In genomic region chr4:97779003-97779930, GRCm38 (mm10) we compare ENCODE assay signal across 8 mouse cellular contexts. TPM values are rescaled to one million over a fixed set of nuclear protein-coding genes. Genes with fewer than 3 reads are reported as not detected.
DNase-seq lines count a peak whose midpoint lies in the region; ATAC-seq and TF ChIP-seq lines count a peak whose summit lies in the region.

No protein-coding gene starts in this region.

- no peak for TF ChIP-seq POLR2A in bone marrow macrophage, adult 2 months (IDR thresholded peaks at IDR 0.05; ENCODE audit: borderline replicate concordance, low read depth, low read length)

- no peak for TF ChIP-seq CTCF in gastrocnemius, adult 2 months (IDR thresholded peaks at IDR 0.05)
- TF ChIP-seq CTCF in bone marrow macrophage, adult 2 months (IDR thresholded peaks at IDR 0.05; ENCODE audit: low read depth, low read length): no peak

- intact Hi-C loops in gastrocnemius, adult 2 months (cut with DNase I): loop anchor here (1.0 to 5.0 kb wide), 5 partner anchors 90 to 328 kb away; no protein-coding TSS in a partner anchor
- intact Hi-C loops in gastrocnemius, postnatal 14 days (cut with DNase I; ENCODE audit: low total_unique reads): loop anchor here (5.0 to 10.0 kb wide), 2 partner anchors 86 to 223 kb away; no protein-coding TSS in a partner anchor
- intact Hi-C loops in heart, postnatal 10 days (cut with DNase I): loop anchor here (2.0 to 5.0 kb wide), 5 partner anchors 33 to 543 kb away; no protein-coding TSS in a partner anchor

- H3K9me3 ChIP-seq in midbrain, embryonic 10.5 days (replicated peaks): peaks cover 11% of the 10 kb centered on the region; the same call in 1 of the 2 replicates

- ATAC-seq in inflammation-experienced regulatory T-cells, adult 6 months: no peak

- peaks cover 100% of the 10 kb centered on the region for H3K27me3 ChIP-seq in midbrain, embryonic 10.5 days (ENCODE audit: low read depth, poor library complexity, severe bottlenecking)

- peak overlapping the region; percentile 97 for H3K4me3 ChIP-seq in gastrocnemius, adult 2 months
- peak overlapping the region; percentile 99 for H3K4me3 ChIP-seq in bone marrow macrophage, adult 2 months (ENCODE audit: insufficient read depth, low read length)
- H3K4me3 ChIP-seq in midbrain, embryonic 10.5 days: peak overlapping the region; percentile 76

- peaks cover 18% of the 10 kb centered on the region for H3K4me1 ChIP-seq in bone marrow macrophage, adult 2 months (ENCODE audit: control insufficient read depth, insufficient read depth, low read length)
- peaks cover 47% of the 10 kb centered on the region for H3K4me1 ChIP-seq in midbrain, embryonic 10.5 days

- peaks cover 11% of the 10 kb centered on the region for H3K36me3 ChIP-seq in midbrain, embryonic 10.5 days

- no peak for DNase-seq in gastrocnemius, adult 2 months
- no peak for DNase-seq in gastrocnemius, postnatal 14 days
- DNase-seq in heart, postnatal 10 days: peak; percentile 56 to 67
- DNase-seq in midbrain, embryonic 10.5 days (ENCODE audit: low spot score): no peak
- no peak for DNase-seq in MN1 (ENCODE audit: low spot score)
- DNase-seq in left cerebral cortex, adult 8-10 months (ENCODE audit: low spot score in 2 of 2): no peak

- 7% methylated on average over 18 of the region's 18 CpGs for WGBS in midbrain, embryonic 10.5 days

- H3K27ac ChIP-seq in gastrocnemius, adult 2 months: peak overlapping the region; percentile 95
- no peak overlapping the region for H3K27ac ChIP-seq in bone marrow macrophage, adult 2 months (ENCODE audit: insufficient read depth, low read depth, low read length)
- H3K27ac ChIP-seq in midbrain, embryonic 10.5 days (replicated peaks): peak overlapping the region; percentile 89; the same call in 1 of the 2 replicates

RNA-seq across cellular contexts. Expression of gene E130114P18Rik, which starts 1.4 kb away (rescaled TPM):
- total RNA-seq in gastrocnemius, adult 2 months (2021): not detected
- total RNA-seq in gastrocnemius, postnatal 14 days (2021): under 1 TPM; 0.38 to 0.39 TPM
- not detected in 2 replicates for polyA plus RNA-seq in bone marrow macrophage, adult 2 months (2012; ENCODE audit: insufficient read depth, insufficient read length, missing spikeins)
- under 1 TPM; 0.34 to 0.47 TPM for total RNA-seq in heart, postnatal 10 days (2021)
- polyA plus RNA-seq in midbrain, embryonic 10.5 days (2016; fragmentation: Nextera tagmentation; extraction: Ambion mirVana): 2.7 and 3.9 TPM in 2 replicates
- 1 to 10 TPM; 5.0 to 8.3 (median 6.2) TPM for total RNA-seq in left cerebral cortex, adult 8-10 months (2022)
- not detected for polyA plus RNA-seq in inflammation-experienced regulatory T-cells, adult 6 months (2017; shearing (Covaris generic))

RNA-seq across cellular contexts. Expression of gene Nfia, which starts 6.7 kb away (rescaled TPM):
- 10 to 100 TPM; 57.0 to 57.8 TPM for total RNA-seq in gastrocnemius, adult 2 months (2021)
- 10 to 100 TPM; 69.5 to 70.1 TPM for total RNA-seq in gastrocnemius, postnatal 14 days (2021)
- 7.8 and 8.1 TPM in 2 replicates for polyA plus RNA-seq in bone marrow macrophage, adult 2 months (2012; ENCODE audit: insufficient read depth, insufficient read length, missing spikeins)
- total RNA-seq in heart, postnatal 10 days (2021): 100 to 1,000 TPM; 196 to 199 TPM
- polyA plus RNA-seq in midbrain, embryonic 10.5 days (2016; fragmentation: Nextera tagmentation; extraction: Ambion mirVana): 5.9 and 13.3 TPM in 2 replicates
- 10 to 100 TPM; 55.9 to 77.3 (median 71.0) TPM for total RNA-seq in left cerebral cortex, adult 8-10 months (2022)
- 10 to 100 TPM; 11.0 to 19.2 (median 15.7) TPM for polyA plus RNA-seq in inflammation-experienced regulatory T-cells, adult 6 months (2017; shearing (Covaris generic))

Comparison
In these comparisons a context has a peak if more than half of its experiments do, and no peak if none do; other contexts are left out.
1. DNase-seq: peak in heart, postnatal 10 days (2 of 2); none in gastrocnemius, adult 2 months (single experiment), gastrocnemius, postnatal 14 days (single experiment), midbrain, embryonic 10.5 days (single experiment), MN1 (single experiment) and left cerebral cortex, adult 8-10 months (0 of 2).
2. RNA of gene E130114P18Rik, which starts 1.4 kb away (total RNA-seq): 5.0 to 8.3 TPM in left cerebral cortex, adult 8-10 months; 0.34 to 0.47 TPM in heart, postnatal 10 days, 0.38 to 0.39 TPM in gastrocnemius, postnatal 14 days and not detected in gastrocnemius, adult 2 months; every median in the first group is over 4 times any median in the second.
3. Peak in every context shown above with its lines, with median percentiles within 50 percentile points of each other: H3K4me3 ChIP-seq.